Mouse (Mus musculus): ENCODE results near the gene Desi2.

- TF ChIP-seq CTCF (IDR thresholded peaks at IDR 0.05; ENCODE audit: low read depth, low read length) (no peak), EP300 (IDR thresholded peaks at IDR 0.05; ENCODE audit: insufficient read depth, low read depth, low read length) (no peak), POLR2A (IDR thresholded peaks at IDR 0.05; ENCODE audit: insufficient read depth, low read length) (no peak)
These were observed 69.1 kb downstream of the Desi2 start for GRCm38 (mm10) chr1:178256351-178256750.

All from ES-Bruce4 (cell line).